Mouse (Mus musculus) neural tube, postnatal 0 days (tissue): ENCODE results near the gene P4ha1. TPM values are rescaled to one million over a fixed set of nuclear protein-coding genes. Genes with fewer than 3 reads are reported as not detected.

Experiments
- polyA plus RNA-seq: library from polyadenylated mRNA; unstranded; fragments of >200 nt; fragmentation: Nextera tagmentation; extraction: Ambion mirVana; gene quantifications from 2 replicates; pipeline ENCODE4 v1.2.1, GENCODE M21; 2015

P4ha1 gene
- polyA plus RNA-seq: 14.0 and 15.1 TPM in 2 replicates

GRCm38 (mm10) chr10:59323100-59323487 is at the start of gene P4ha1:
Gene P4ha1 (plus strand): TSS chr10:59323296.

GRCm38 (mm10) chr10:59395461-59395860 is 72.4 kb downstream of the P4ha1 start, which contains the start of gene Gm10273:
Gene Gm10273 (plus strand): TSS chr10:59395632.

GRCm38 (mm10) chr10:59402899-59403792 is 80.0 kb downstream of the P4ha1 start, which contains the start of gene Pla2g12b:
Gene Pla2g12b (plus strand): TSS chr10:59403660.

Other genes with a start within 250 kb of the P4ha1 start
- 13.3 and 14.2 TPM in 2 replicates for gene Sept10, start 101.4 kb upstream of the P4ha1 start, polyA plus RNA-seq
- gene Sowahc, start 101.3 kb upstream of the P4ha1 start, polyA plus RNA-seq: 12.4 and 13.2 TPM in 2 replicates
- gene Gm10273, start 72.3 kb downstream of the P4ha1 start, polyA plus RNA-seq: 5.2 and 9.0 TPM in 2 replicates
- gene Pla2g12b, start 80.4 kb downstream of the P4ha1 start, polyA plus RNA-seq: not detected in 2 replicates
- gene Oit3, start 118.5 kb downstream of the P4ha1 start, polyA plus RNA-seq: 0.06 and 0.20 TPM in 2 replicates